Mouse (Mus musculus) gastrocnemius, postnatal 25 days (tissue): Measurements from ENCODE around the gene Apba3. TPM values are rescaled to one million over a fixed set of nuclear protein-coding genes. Genes with fewer than 3 reads are reported as not detected.

Experiments
- DNase-seq: peaks from one replicate; pipeline ENCODE4 v3.0.0; 2022
- microRNA-seq, 2 experiments: library from miRNA; unstranded; fragments of <30 nt; microRNA quantifications; one replicate each; pipeline ENCODE4 v1.2.0; 2021; ENCODE audit warnings: borderline replicate concordance in 2 of 2
- total RNA-seq, 2 experiments: library from RNA; stranded (reverse); gene quantifications; 1 replicate in 1 of 2; 2 replicates in 1 of 2; pipeline ENCODE4 v1.2.3; 2021

Gene Apba3
- total RNA-seq, 2 experiments from 2014 or later = 102 to 106 TPM

GRCm38 (mm10) chr10:81306837-81307682 is 40.3 kb downstream of the Apba3 start:
- DNase-seq = no peak

- no peak for DNase-seq
Observed at GRCm38 (mm10) chr10:81309571-81309970, 42.8 kb downstream of the Apba3 start.

GRCm38 (mm10) chr10:81313581-81313980 is 46.8 kb downstream of the Apba3 start:
- DNase-seq = no peak

GRCm38 (mm10) chr10:81314201-81314600 is 47.4 kb downstream of the Apba3 start:
- no peak for DNase-seq

GRCm38 (mm10) chr10:81315587-81315986 is 48.8 kb downstream of the Apba3 start:
- DNase-seq = no peak

GRCm38 (mm10) chr10:81316338-81317060 is 49.7 kb downstream of the Apba3 start:
- DNase-seq = no peak

- DNase-seq = no peak
Observed at GRCm38 (mm10) chr10:81317273-81317672, 50.5 kb downstream of the Apba3 start.

GRCm38 (mm10) chr10:81318589-81319329 is 52.0 kb downstream of the Apba3 start:
- no peak for DNase-seq

GRCm38 (mm10) chr10:81319330-81319699 is 52.6 kb downstream of the Apba3 start:
- DNase-seq = no peak

GRCm38 (mm10) chr10:81319741-81320549 is 53.2 kb downstream of the Apba3 start:
- no peak for DNase-seq

- peak; percentile 100 for DNase-seq
Observed at GRCm38 (mm10) chr10:81320550-81321347, 54.0 kb downstream of the Apba3 start, which contains the start of gene Cactin. TSS of gene Cactin (plus strand) at chr10:81321103.

GRCm38 (mm10) chr10:81321436-81321835 is 54.7 kb downstream of the Apba3 start:
- DNase-seq = no peak

- DNase-seq = no peak
Observed at GRCm38 (mm10) chr10:81322444-81322843, 55.7 kb downstream of the Apba3 start.

Small RNA genes within 50 kb of the gene (microRNA-seq; reads per million reads assigned to microRNA genes)
- 4.0 to 8.8 reads per million in 2 experiments for gene Mir3057

Other genes with a start within 250 kb of the Apba3 start
- gene Diras1, start 241.3 kb upstream of the Apba3 start, total RNA-seq = under 1 TPM in 1 of 2 experiments, not detected in 1; 0.51 TPM
- 10 to 100 TPM; 13.5 to 13.9 TPM for gene Slc39a3, start 229.5 kb upstream of the Apba3 start, total RNA-seq
- 10 to 100 TPM; 82.2 to 85.2 TPM for gene Sgta, start 206.8 kb upstream of the Apba3 start, total RNA-seq
- gene Thop1, start 196.9 kb upstream of the Apba3 start, total RNA-seq = 10 to 100 TPM; 18.5 to 22.9 TPM
- gene Creb3l3, start 168.1 kb upstream of the Apba3 start, total RNA-seq = under 1 TPM; 0.10 to 0.83 TPM
- gene Map2k2, start 161.0 kb upstream of the Apba3 start, total RNA-seq = 100 to 1,000 TPM; 149 to 161 TPM
- gene Zbtb7a, start 131.7 kb upstream of the Apba3 start, total RNA-seq = 10 to 100 TPM; 21.4 to 22.3 TPM
- gene Pias4, start 99.0 kb upstream of the Apba3 start, total RNA-seq = 10 to 100 TPM; 11.7 to 14.2 TPM
- gene Eef2, start 90.3 kb upstream of the Apba3 start, total RNA-seq = 100 to 1,000 TPM; 838 to 862 TPM
- gene Dapk3, start 84.0 kb upstream of the Apba3 start, total RNA-seq = 10 to 100 TPM; 22.3 to 22.4 TPM
- gene 4930442H23Rik, start 83.1 kb upstream of the Apba3 start, total RNA-seq = not detected
- gene Nmrk2, start 64.9 kb upstream of the Apba3 start, total RNA-seq = 10 to 100 TPM; 41.1 to 57.7 TPM
- not detected for gene Atcay, start 36.1 kb upstream of the Apba3 start, total RNA-seq
- 1 to 10 TPM; 1.9 to 3.0 TPM for gene Zfr2, start 33.8 kb upstream of the Apba3 start, total RNA-seq
- gene Matk, start 14.0 kb upstream of the Apba3 start, total RNA-seq = under 1 TPM; 0.13 to 0.23 TPM
- 10 to 100 TPM; 87.0 to 90.0 TPM for gene Mrpl54, start within 50 bp of the Apba3 start, total RNA-seq
- gene Tjp3, start 24.6 kb downstream of the Apba3 start, total RNA-seq = not detected
- 10 to 100 TPM; 20.3 to 20.6 TPM for gene Pip5k1c, start 26.0 kb downstream of the Apba3 start, total RNA-seq
- 1 to 10 TPM; 7.9 to 8.3 TPM for gene Cactin, start 54.1 kb downstream of the Apba3 start, total RNA-seq
- under 1 TPM; 0.83 to 1.00 TPM for gene Tbxa2r, start 61.8 kb downstream of the Apba3 start, total RNA-seq
- gene Gipc3, start 76.3 kb downstream of the Apba3 start, total RNA-seq = 1 to 10 TPM; 1.0 to 1.3 TPM
- gene Hmg20b, start 83.5 kb downstream of the Apba3 start, total RNA-seq = 10 to 100 TPM; 22.9 to 29.6 TPM
- 1 to 10 TPM; 2.3 to 2.9 TPM for gene Mfsd12, start 90.5 kb downstream of the Apba3 start, total RNA-seq
- under 1 TPM; 0.48 to 0.49 TPM for gene 4930404N11Rik, start 98.9 kb downstream of the Apba3 start, total RNA-seq
- gene Fzr1, start 111.6 kb downstream of the Apba3 start, total RNA-seq = 10 to 100 TPM; 13.5 to 14.0 TPM
- gene Dohh, start 117.5 kb downstream of the Apba3 start, total RNA-seq = 10 to 100 TPM; 41.1 to 41.2 TPM
- 1 to 10 TPM in 1 of 2 experiments, under 1 TPM in 1; 0.78 to 1.0 TPM for gene Gm48551, start 117.5 kb downstream of the Apba3 start, total RNA-seq
- under 1 TPM in 1 of 2 experiments, not detected in 1; 0.59 TPM for gene Gm48552, start 122.0 kb downstream of the Apba3 start, total RNA-seq
- under 1 TPM in 1 of 2 experiments, not detected in 1; 0.67 TPM for gene Smim24, start 126.1 kb downstream of the Apba3 start, total RNA-seq
- 100 to 1,000 TPM; 215 to 268 TPM for gene Nfic, start 188.7 kb downstream of the Apba3 start, total RNA-seq
- under 1 TPM in 1 of 2 experiments, not detected in 1; 0.24 TPM for gene Celf5, start 215.7 kb downstream of the Apba3 start, total RNA-seq
- gene Ncln, start 229.4 kb downstream of the Apba3 start, total RNA-seq = 10 to 100 TPM; 34.2 to 47.8 TPM
- gene S1pr4, start 233.2 kb downstream of the Apba3 start, total RNA-seq = under 1 TPM; 0.99 to 1.00 TPM